Comparison of ENCODE assay signal across 22 mouse cellular contexts in the genomic region with DNA sequence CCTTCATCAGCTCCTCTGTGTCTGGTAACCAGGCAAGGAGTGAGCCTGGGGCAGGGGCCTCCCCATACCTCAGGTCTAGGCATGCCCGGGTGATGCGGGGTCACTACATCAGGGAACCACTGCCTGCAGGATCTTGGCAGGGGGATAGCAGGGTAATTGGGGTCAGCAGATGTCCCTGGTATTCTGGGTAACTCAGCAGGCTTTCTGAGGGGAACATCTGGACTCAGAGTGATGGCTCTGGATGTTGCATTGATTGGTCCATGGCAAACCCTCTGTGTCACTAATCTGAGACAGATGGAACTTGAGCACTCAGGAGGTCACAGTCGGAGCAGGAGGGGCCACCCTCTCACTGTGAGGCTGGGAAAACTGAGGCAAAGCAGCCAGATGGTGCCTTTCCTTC. TPM values are rescaled to one million over a fixed set of nuclear protein-coding genes. Genes with fewer than 3 reads are reported as not detected.
DNase-seq lines count a peak whose midpoint lies in the region; ATAC-seq and TF ChIP-seq lines count a peak whose summit lies in the region.
"Had no signal": no experiment of that assay in that cellular context is flagged by ENCODE, and none has a peak within 500 bp of the region (broad histone marks: within the 10 kb centered on the region; RNA-seq: fewer than 3 reads in every experiment).

No protein-coding gene starts in this region.

- TF ChIP-seq CTCF in brain, embryonic 14.5 days (IDR thresholded peaks at IDR 0.05; ENCODE audit: borderline replicate concordance, extremely low read depth, insufficient read depth, insufficient read length): no peak

- TF ChIP-seq POLR2A in brain, embryonic 14.5 days (IDR thresholded peaks at IDR 0.05; ENCODE audit: borderline replicate concordance, extremely low read depth, insufficient read depth, insufficient read length, poor library complexity, severe bottlenecking): no peak

- ATAC-seq in CD4-positive, CD25-positive, alpha-beta regulatory T cell, adult 4 months: no peak
- ATAC-seq: activated CD4-positive, CD25-positive, alpha-beta regulatory T cell, adult 4 months; hindbrain, embryonic 16.5 days had no signal

- peak; percentile 7 for DNase-seq in brain, embryonic 14.5 days (ENCODE audit: low read depth)
- peak; percentile 59 for DNase-seq in embryo, embryonic 10.5 days (ENCODE audit: low spot score)
- DNase-seq in forelimb bud, embryonic 11.5 days (ENCODE audit: low read depth, low spot score): peak; percentile 53
- peak; percentile 61 for DNase-seq in retina, embryonic 14.5 days (ENCODE audit: low spot score)
- no peak for DNase-seq in cerebellum, adult 9-11 months
- DNase-seq in kidney, postnatal 10 days: no peak
- DNase-seq: adrenal gland, postnatal 14 days; cerebellum, postnatal 14 days; gastrocnemius, adult 2 months; kidney, adult 11 months; liver, embryonic 13.5 days; lung, adult 2 months; lung, postnatal 14 days; midbrain, embryonic 14.5 days; thymus, adult 18-20 months; thymus, postnatal 36 days had no signal

RNA-seq across cellular contexts. Expression of a gene that starts 27.6 kb away (rescaled TPM):
- 12.1 and 14.3 TPM in 2 replicates for polyA plus RNA-seq in brain, embryonic 14.5 days (2012; rRNA removed)
- under 1 TPM in 1 of 2 experiments, not detected in 1; 0.31 TPM for polyA plus RNA-seq in CD4-positive, CD25-positive, alpha-beta regulatory T cell, adult 4 months (2017; shearing (Covaris generic))
- polyA plus RNA-seq: activated CD4-positive, CD25-positive, alpha-beta regulatory T cell, adult 4 months had no signal

RNA-seq across cellular contexts. Expression of a gene that starts 34.8 kb away (rescaled TPM):
- 0.26 and 0.73 TPM in 2 replicates for polyA plus RNA-seq in brain, embryonic 14.5 days (2012; rRNA removed)
- polyA plus RNA-seq in CD4-positive, CD25-positive, alpha-beta regulatory T cell, adult 4 months (2017; shearing (Covaris generic)): not detected
- polyA plus RNA-seq: activated CD4-positive, CD25-positive, alpha-beta regulatory T cell, adult 4 months; midbrain, embryonic 14.5 days; small intestine, adult 2 months had no signal

RNA-seq across cellular contexts. Expression of a gene that starts 35.5 kb away (rescaled TPM):
- 5.6 and 7.2 TPM in 2 replicates for polyA plus RNA-seq in brain, embryonic 14.5 days (2012; rRNA removed)
- polyA plus RNA-seq in CD4-positive, CD25-positive, alpha-beta regulatory T cell, adult 4 months (2017; shearing (Covaris generic)): not detected
- polyA plus RNA-seq: activated CD4-positive, CD25-positive, alpha-beta regulatory T cell, adult 4 months; C2C12 had no signal

RNA-seq across cellular contexts. Expression of a gene that starts 58.2 kb away (rescaled TPM):
- polyA plus RNA-seq in brain, embryonic 14.5 days (2012; rRNA removed): 0.88 and 2.7 TPM in 2 replicates
- polyA plus RNA-seq in CD4-positive, CD25-positive, alpha-beta regulatory T cell, adult 4 months (2017; shearing (Covaris generic)): not detected
- polyA plus RNA-seq: activated CD4-positive, CD25-positive, alpha-beta regulatory T cell, adult 4 months; forebrain, embryonic 12.5 days had no signal

Comparison
In these comparisons a context has a peak if more than half of its experiments do, and no peak if none do; other contexts are left out.
1. DNase-seq: peak in brain, embryonic 14.5 days (single experiment), embryo, embryonic 10.5 days (single experiment), forelimb bud, embryonic 11.5 days (single experiment) and retina, embryonic 14.5 days (single experiment); none in cerebellum, adult 9-11 months (single experiment) and kidney, postnatal 10 days (single experiment).